Mouse (Mus musculus) 3T3-L1 (cell line): Measurements from ENCODE around the gene Cryba2.

Experiments used
- DNase-seq: peaks from one replicate; pipeline ENCODE4 v3.0.0-alpha.2; 2015; ENCODE audit warnings: low read depth, low spot score

Cryba2 gene

DNA sequence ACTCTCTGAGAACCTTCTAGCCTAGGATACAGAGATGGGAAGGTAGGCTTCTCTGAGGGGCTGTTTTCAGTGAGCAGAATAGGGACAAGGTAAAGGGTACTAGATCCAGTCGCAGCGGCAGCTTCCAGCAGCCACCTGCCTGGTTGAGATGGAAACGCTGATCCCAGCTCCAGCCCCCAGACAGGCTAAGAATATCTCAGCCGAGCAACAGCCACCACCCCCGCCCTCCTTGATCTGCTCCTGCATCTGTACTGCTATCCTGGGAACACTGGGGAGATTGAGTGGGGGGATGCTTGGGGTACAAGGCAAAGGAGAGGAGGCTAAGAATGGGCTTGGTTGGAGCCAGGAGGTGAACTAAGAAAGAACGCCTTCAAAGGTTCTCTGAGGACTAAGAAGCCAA, 42.7 kb downstream of the Cryba2 start:
- DNase-seq, result no peak

DNA sequence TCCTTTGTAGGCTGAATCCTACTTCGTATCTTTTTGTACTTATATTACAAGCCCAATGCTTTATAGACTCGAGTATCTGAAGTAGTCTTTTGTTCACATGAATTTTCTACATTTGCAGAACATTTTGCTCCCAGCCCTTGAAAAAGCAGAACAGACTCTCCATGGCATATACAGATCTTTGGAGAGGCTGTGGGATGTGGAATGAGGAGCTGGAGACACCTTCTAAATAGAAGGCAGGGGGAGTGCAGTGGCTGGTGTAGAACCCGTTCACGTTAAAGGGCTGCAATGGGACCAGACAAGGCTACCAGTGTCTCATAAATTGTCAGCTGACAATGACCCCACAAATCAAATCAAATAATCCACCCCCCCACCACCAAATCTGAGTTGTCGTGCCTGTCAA, 44.0 kb downstream of the Cryba2 start:
- no peak for DNase-seq

DNA sequence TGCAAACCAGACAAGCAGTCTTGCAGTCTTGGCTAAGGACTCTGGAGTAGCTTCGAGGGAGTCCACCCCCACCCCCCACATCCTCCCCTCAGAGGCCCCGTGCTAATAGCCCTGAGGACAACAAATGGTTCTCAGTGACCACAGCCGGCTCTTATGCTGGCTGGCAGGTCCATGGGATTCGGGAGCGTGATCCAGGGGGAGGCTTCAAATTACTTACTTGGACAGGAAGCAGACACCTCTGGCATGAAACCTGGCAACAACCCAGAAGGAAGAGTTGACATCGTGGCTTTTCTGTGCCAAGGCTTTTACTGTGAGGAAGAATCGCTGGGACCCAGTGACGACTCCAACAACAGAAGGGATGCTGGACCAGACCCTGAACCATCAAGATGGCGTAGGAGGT, 46.6 kb downstream of the Cryba2 start:
- peak; percentile 9 for DNase-seq

DNA sequence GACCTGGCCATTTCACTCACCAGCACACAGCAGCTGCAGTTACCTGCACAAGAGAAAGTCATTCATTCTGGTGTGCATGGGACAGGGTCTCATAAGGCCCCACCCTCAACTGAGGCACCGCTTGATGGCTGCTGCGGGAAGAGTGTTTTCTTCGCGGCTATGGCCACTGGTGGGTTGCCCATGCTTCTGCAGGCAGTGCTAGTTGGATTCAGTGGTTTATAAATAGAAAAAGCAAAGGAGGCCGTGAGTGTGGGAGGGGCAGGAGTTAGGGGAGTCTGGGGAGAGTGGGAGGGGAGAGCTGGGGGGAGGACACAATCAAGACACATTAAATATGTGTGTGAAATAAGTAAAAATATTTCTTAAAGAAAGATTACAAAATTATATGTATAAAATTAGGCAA, 49.9 kb downstream of the Cryba2 start:
- DNase-seq, result no peak
